Mouse (Mus musculus) hematopoietic multipotent progenitor cell, adult 10-12 weeks (in vitro differentiated cells): ENCODE measurements around the gene B3gnt7. TPM values are rescaled to one million over a fixed set of nuclear protein-coding genes. Genes with fewer than 3 reads are reported as not detected.

Source experiments
- polyA plus RNA-seq: library from polyadenylated mRNA; stranded (reverse); fragments of >175 nt; gene quantifications from 2 replicates; pipeline ENCODE4 v1.2.3, GENCODE M21; 2012; ENCODE audit warnings: low replicate concordance

B3gnt7 gene
- polyA plus RNA-seq = 3.4 and 4.4 TPM in 2 replicates

GRCm38 (mm10) chr1:86302532-86302931 is at the start of gene B3gnt7:
Gene B3gnt7 (plus strand): TSS chr1:86302832.

Other genes starting within 250 kb of the B3gnt7 start
- gene Psmd1, start 238.4 kb upstream of the B3gnt7 start, polyA plus RNA-seq = 3.8 and 13.3 TPM in 2 replicates
- not detected in 2 replicates for gene Htr2b, start 190.9 kb upstream of the B3gnt7 start, polyA plus RNA-seq
- gene Gm21972, start 169.2 kb upstream of the B3gnt7 start, polyA plus RNA-seq = 0.97 and 8.5 TPM in 2 replicates
- gene Armc9, start 148.1 kb upstream of the B3gnt7 start, polyA plus RNA-seq = 1.1 and 2.3 TPM in 2 replicates
- 329 and 368 TPM in 2 replicates for gene Ncl, start 56.6 kb downstream of the B3gnt7 start, polyA plus RNA-seq
- 0.09 and 0.11 TPM in 2 replicates for gene Nmur1, start 123.4 kb downstream of the B3gnt7 start, polyA plus RNA-seq
- not detected in 2 replicates for gene Tex44, start 123.5 kb downstream of the B3gnt7 start, polyA plus RNA-seq
- gene Ptma, start 223.9 kb downstream of the B3gnt7 start, polyA plus RNA-seq = 1,171 and 4,924 TPM in 2 replicates